Mouse (Mus musculus): Measurements from ENCODE around the gene Ppp2r5d. TPM values are rescaled to one million over a fixed set of nuclear protein-coding genes. Genes with fewer than 3 reads are reported as not detected.

The Ppp2r5d gene
- 91.7 and 93.2 TPM in 2 replicates for polyA plus RNA-seq (2015; fragmentation: Nextera tagmentation; extraction: Ambion mirVana)

DNA sequence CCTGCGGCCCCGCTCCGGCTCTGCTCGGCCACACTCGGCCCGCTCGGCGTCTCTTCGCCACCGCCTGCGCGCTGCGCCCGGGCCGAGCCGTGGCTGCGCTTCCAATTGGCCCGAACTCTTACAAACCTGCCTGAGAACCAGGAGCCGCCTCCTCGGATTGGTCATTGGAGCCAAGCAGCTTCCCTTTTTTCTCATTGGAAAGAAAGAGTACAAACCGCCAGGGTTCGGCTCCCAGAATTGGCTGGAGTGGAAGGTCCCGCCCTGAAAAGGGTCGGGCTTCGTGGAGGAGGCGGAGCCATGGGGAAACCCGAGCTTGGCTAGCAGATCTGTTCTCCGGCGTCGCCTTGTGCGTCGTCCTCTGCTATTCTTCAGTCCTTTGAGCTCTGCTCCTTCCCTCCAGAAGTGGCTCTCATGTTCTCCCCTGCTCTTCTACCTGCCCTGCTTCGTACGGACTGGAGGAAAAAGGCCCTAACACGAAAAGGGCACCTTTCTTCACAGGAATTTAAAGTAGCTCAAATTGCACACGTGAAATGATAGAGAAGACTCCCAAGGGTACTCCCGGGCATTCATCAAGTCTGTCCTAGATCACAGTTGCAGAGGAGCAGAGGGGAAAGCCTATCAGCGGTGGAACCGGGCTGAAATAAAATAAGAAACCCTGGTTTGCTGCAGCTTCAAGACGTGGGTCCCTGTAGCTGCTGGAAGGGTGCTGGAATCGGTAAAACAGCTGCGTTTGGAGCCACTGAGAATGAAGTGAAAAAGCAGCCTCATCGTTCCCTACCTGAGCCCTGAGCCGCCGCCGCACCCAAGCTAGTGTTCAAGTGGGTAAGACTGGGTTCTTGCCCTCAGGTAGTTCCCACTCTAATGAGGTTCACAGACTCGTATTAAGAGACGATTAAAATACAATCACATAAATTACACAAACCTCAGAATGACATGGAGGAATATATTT, at the start of gene Ppp2r5d:
Ppp2r5d (minus strand) TSS at position 225 of the 949 bp plus-strand sequence.
- ATAC-seq (ENCODE audit: insufficient number of reproducible peaks, low FRiP score, low TSS enrichment, low read depth): peak; percentile 93
- Histone ChIP-seq H3K27ac (replicated peaks) (peak within 1 kb of the TSS; percentile 91), H3K36me3 (0 out of 2 replicates have a peak, but pooled peaks cover under 1% of the 10 kb centered on the region), H3K9me3 (replicated peaks) (no peaks in the 10 kb centered on the region), H3K4me2 (replicated peaks) (peak within 1 kb of the TSS; percentile 67), H3K4me3 (replicated peaks) (peak within 1 kb of the TSS; percentile 97), H3K27me3 (no peaks in the 10 kb centered on the region), H3K4me1 (peaks cover 37% of the 10 kb centered on the region), H3K9ac (peak within 1 kb of the TSS; percentile 85)
- WGBS: under 1% methylated on average over 48 of the region's 48 CpGs

DNA sequence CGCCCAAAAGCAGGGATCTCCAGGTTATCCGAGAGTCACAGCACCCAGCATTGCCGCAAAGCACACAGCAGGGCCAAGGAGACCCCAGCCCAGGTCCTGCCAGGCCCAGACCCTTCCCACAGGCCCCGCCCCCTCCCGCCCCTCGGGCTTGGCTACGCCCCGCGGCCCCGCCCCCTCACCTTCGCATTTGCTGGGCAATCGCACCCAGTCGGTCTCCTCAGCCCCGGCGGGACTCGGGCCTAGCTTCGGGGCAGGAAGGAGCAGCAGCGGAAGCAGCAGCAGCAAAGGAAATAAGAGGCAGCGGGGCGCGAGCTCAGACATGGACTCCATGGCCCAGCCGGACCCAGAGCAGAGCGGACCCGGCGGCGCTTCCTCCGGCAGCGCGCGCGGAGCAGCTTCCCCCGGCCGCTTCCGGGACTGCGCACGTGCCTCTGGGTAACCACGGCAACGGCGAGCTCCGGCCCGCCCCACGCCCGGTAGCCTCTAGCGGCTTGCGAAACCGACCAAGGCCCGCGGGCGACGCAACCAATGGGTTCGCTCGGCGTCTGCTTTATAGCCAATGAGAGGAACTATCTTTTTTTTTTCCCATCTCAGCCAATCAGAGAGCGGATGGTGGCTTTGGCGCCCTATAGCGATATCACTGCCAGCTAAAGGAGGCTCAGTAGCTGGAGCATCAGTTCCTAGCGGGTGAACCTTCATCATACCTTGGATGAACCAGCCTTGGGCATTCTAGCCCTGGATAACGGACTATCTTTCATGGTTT, 47.1 kb upstream of the Ppp2r5d start, which contains the start of gene Cnpy3:
Cnpy3 (minus strand) TSS at position 421 of the 763 bp plus-strand sequence.
- H3K9me3 ChIP-seq (replicated peaks): no peaks in the 10 kb centered on the region
- ATAC-seq (ENCODE audit: insufficient number of reproducible peaks, low FRiP score, low TSS enrichment, low read depth): peak; percentile 99
- 0 out of 2 replicates have a peak, but pooled peaks cover 4% of the 10 kb centered on the region for H3K36me3 ChIP-seq
- WGBS: under 1% methylated on average over 58 of the region's 58 CpGs
- peak within 1 kb of the TSS; percentile 73 for H3K4me2 ChIP-seq (replicated peaks)
- peak within 1 kb of the TSS; percentile 80 for H3K4me3 ChIP-seq (replicated peaks)
- peaks cover 11% of the 10 kb centered on the region for H3K4me1 ChIP-seq
- H3K27ac ChIP-seq (replicated peaks): peak within 1 kb of the TSS; percentile 92
- peak within 1 kb of the TSS; percentile 57 for H3K9ac ChIP-seq
- no peaks in the 10 kb centered on the region for H3K27me3 ChIP-seq

DNA sequence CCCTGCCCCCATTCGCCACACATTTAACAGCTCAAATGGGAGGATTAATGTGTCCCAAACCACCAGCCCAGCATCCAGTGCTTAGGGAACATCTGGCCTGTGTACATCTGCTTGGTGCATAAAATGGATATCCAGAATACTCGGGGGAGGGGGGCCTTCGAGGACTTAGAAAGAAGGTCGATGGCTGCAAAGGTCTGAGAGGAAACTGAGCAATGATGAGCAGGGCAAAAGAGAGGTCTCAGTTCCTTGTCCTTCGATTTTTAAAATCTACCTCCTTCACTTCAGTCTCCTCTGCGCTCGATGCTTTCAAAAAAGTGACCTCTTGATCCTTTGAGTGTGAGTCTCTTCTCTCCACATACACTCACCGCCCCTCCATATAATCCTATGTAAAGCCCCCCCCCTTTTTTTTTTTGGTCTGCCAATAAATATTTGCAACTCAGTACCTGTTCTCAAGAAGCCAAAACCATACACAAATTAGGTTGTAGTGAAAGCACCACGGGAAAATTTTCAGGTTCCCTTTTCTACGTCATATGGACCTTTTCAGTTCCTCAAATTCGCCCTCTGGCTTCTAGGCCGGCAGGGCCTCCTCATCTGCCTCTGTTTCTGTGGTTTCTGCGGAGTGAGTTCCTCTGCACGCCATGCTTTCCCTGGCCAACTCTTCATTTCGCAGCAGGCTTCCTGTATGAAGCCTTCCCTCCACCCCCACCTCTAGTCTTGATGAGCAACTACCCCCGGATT, 46.3 kb upstream of the Ppp2r5d start:
- 20% methylated on average over 16 of the region's 16 CpGs for WGBS
- Histone ChIP-seq H3K9me3 (replicated peaks) (no peaks in the 10 kb centered on the region), H3K4me3 (replicated peaks) (peak overlapping the region; percentile 80), H3K36me3 (peaks cover 8% of the 10 kb centered on the region; the same call in 1 of the 2 replicates), H3K9ac (peak overlapping the region; percentile 57), H3K4me2 (replicated peaks) (peak overlapping the region; percentile 73), H3K27me3 (no peaks in the 10 kb centered on the region), H3K4me1 (peaks cover 11% of the 10 kb centered on the region), H3K27ac (replicated peaks) (peak overlapping the region; percentile 92)
- ATAC-seq (ENCODE audit: insufficient number of reproducible peaks, low FRiP score, low TSS enrichment, low read depth): peak; percentile 17; the same call in 1 of the 2 replicates

DNA sequence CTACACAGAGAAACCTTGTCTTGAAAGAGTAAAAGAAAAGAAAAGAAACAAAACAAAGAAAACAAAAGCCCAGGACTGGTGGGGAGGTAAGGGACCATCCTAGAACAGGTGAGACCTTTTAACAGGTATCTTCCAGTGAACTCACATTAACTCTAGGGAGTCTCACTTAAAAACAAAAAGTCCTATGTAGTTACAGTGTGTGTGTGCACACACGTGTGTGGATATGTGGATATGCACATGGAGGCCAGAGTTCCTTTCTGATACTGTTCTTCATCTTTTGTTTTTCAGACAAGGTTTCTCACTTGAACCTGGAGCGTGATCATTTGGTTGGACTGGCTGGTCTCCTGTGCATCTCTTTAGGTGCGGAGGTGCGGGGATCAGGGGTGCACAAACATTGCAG, 45.7 kb upstream of the Ppp2r5d start:
- no peak for ATAC-seq (ENCODE audit: insufficient number of reproducible peaks, low FRiP score, low TSS enrichment, low read depth)
- H3K4me1 ChIP-seq: peaks cover 11% of the 10 kb centered on the region
- peaks cover 8% of the 10 kb centered on the region; the same call in 1 of the 2 replicates for H3K36me3 ChIP-seq
- no peaks in the 10 kb centered on the region for H3K27me3 ChIP-seq
- WGBS: 89% methylated on average over 4 of the region's 4 CpGs
- no peaks in the 10 kb centered on the region for H3K9me3 ChIP-seq (replicated peaks)
- peak overlapping the region; percentile 73 for H3K4me2 ChIP-seq (replicated peaks)
- peak overlapping the region; percentile 92 for H3K27ac ChIP-seq (replicated peaks)
- peak overlapping the region; percentile 57 for H3K9ac ChIP-seq
- peak overlapping the region; percentile 80 for H3K4me3 ChIP-seq (replicated peaks)

DNA sequence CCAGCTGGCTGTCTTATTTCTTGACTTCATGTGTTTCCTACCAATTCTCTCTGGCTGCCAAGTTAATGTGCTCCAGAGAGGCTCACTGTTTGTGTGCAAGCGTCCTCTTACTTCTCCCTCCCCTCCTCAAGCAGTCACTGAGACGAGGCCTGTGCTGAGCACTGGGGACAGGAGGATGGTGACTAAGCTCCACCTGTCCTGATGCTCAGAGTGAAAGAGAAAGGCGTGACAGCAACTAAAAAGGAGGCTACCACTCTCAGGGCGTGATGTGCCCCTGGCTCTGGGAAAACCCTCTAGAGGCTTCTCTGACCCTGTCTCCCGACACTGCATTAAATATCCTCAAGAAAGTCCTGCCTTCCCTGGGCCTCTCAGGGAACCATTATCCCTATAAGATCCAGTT, 44.4 kb upstream of the Ppp2r5d start:
- Histone ChIP-seq H3K4me3 (replicated peaks) (no peak overlapping the region), H3K27ac (replicated peaks) (no peak overlapping the region), H3K27me3 (no peaks in the 10 kb centered on the region), H3K4me1 (peaks cover 11% of the 10 kb centered on the region), H3K9me3 (replicated peaks) (no peaks in the 10 kb centered on the region), H3K9ac (no peak overlapping the region), H3K36me3 (peaks cover 15% of the 10 kb centered on the region), H3K4me2 (replicated peaks) (no peak overlapping the region)
- 88% methylated on average over 5 of the region's 5 CpGs for WGBS
- ATAC-seq (ENCODE audit: insufficient number of reproducible peaks, low FRiP score, low TSS enrichment, low read depth): no peak

DNA sequence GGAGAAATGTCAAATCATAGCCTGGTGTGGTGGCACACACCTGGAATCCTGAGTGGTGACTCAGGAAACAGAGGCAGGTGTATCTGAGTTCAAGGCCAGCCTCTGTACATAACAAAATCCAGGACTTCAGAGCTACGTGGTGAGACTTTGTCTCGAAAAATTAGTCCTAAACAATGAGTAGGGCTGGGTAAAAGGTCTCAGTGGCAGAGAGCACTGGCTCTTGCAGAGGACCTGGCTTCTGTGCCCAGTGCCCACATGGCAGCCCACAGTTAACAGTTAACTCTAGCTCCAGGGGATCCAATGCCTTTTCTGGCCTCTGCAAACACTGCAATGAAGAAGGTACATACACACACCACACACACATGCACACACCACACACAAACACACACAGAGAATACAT, 42.9 kb upstream of the Ppp2r5d start:
- Histone ChIP-seq H3K4me2 (replicated peaks) (no peak overlapping the region), H3K36me3 (peaks cover 30% of the 10 kb centered on the region), H3K27me3 (no peaks in the 10 kb centered on the region), H3K4me3 (replicated peaks) (no peak overlapping the region), H3K27ac (replicated peaks) (no peak overlapping the region), H3K9ac (no peak overlapping the region), H3K9me3 (replicated peaks) (no peaks in the 10 kb centered on the region), H3K4me1 (peaks cover 11% of the 10 kb centered on the region)
- ATAC-seq (ENCODE audit: insufficient number of reproducible peaks, low FRiP score, low TSS enrichment, low read depth): no peak
- 92% methylated on average over 2 of the region's 2 CpGs for WGBS

DNA sequence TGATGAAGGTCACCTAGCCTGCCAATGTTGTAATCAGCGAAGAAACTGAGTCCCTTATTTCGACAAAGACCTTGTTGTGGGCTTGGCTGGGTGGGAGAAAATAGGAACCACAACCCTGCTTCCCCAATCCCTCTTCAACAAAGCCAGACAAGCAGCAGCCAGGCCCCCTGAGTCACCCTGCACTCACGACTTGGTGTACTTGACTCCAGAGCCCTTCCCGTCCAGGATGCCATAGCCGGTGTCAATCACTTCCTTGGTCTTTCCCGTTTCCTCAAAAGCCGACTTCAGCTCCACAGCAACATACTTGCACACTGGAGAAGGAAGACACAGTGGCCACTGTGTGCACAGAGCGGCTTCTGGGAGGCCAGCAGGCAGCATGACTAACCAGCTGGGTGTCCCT, 42.3 kb upstream of the Ppp2r5d start:
- Histone ChIP-seq H3K9ac (no peak overlapping the region), H3K9me3 (replicated peaks) (no peaks in the 10 kb centered on the region), H3K4me1 (peaks cover 7% of the 10 kb centered on the region), H3K4me2 (replicated peaks) (no peak overlapping the region), H3K27me3 (no peaks in the 10 kb centered on the region), H3K4me3 (replicated peaks) (no peak overlapping the region), H3K36me3 (peaks cover 32% of the 10 kb centered on the region), H3K27ac (replicated peaks) (no peak overlapping the region)
- ATAC-seq (ENCODE audit: insufficient number of reproducible peaks, low FRiP score, low TSS enrichment, low read depth): no peak
- WGBS: 74% methylated on average over 8 of the region's 8 CpGs

DNA sequence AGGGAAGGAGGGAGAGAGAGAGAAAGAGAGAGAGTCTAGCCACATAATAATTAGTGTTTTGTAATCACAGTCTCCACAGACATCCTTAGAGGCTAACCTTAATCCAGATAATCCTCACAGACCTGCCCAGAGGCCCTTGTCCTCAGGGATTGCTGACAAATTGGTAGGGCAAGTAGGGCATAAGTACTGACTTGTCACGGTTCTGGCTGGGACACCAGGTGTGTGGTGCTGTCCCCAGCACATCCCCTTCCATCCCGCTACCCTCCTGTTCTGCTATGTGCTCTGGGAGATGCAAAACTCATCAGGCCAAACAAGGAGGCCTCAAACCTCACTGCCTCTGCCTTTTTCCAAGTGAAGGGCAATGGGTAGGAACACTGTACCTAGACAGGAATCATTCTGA, 40.6 kb upstream of the Ppp2r5d start:
- no peak for ATAC-seq (ENCODE audit: insufficient number of reproducible peaks, low FRiP score, low TSS enrichment, low read depth)
- 59% methylated on average over 2 of the region's 2 CpGs for WGBS
- Histone ChIP-seq H3K9me3 (replicated peaks) (no peaks in the 10 kb centered on the region), H3K4me2 (replicated peaks) (no peak overlapping the region), H3K4me1 (peaks cover under 1% of the 10 kb centered on the region; the same call in 1 of the 2 replicates), H3K27me3 (no peaks in the 10 kb centered on the region), H3K27ac (replicated peaks) (no peak overlapping the region), H3K36me3 (peaks cover 36% of the 10 kb centered on the region), H3K9ac (no peak overlapping the region), H3K4me3 (replicated peaks) (no peak overlapping the region)

DNA sequence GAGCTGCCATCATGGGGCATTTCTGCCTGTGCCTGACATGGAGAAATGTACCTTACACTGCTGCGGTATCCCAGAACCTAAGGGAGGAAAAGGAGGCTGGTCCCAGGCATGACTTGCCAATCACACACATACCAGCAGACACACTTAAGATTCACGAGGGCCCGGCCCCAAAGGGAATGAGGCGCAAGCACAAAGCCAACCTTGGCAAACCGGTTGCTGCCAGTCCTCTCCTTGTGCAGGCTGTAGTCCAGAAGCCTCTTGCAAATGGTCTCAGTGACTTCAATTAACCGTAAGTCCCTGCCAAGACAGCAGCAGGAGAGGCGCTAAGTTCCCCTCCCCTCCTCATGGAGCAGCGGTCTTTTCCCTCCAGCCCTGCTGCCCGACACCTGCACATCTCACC, 38.1 kb upstream of the Ppp2r5d start:
- peaks cover 36% of the 10 kb centered on the region for H3K36me3 ChIP-seq
- H3K9me3 ChIP-seq (replicated peaks): no peaks in the 10 kb centered on the region
- no peak for ATAC-seq (ENCODE audit: insufficient number of reproducible peaks, low FRiP score, low TSS enrichment, low read depth)
- 84% methylated on average over 9 of the region's 9 CpGs for WGBS
- H3K9ac ChIP-seq: no peak overlapping the region
- H3K4me1 ChIP-seq: no peaks in the 10 kb centered on the region
- no peak overlapping the region for H3K4me3 ChIP-seq (replicated peaks)
- H3K4me2 ChIP-seq (replicated peaks): no peak overlapping the region
- H3K27me3 ChIP-seq: no peaks in the 10 kb centered on the region
- H3K27ac ChIP-seq (replicated peaks): no peak overlapping the region

DNA sequence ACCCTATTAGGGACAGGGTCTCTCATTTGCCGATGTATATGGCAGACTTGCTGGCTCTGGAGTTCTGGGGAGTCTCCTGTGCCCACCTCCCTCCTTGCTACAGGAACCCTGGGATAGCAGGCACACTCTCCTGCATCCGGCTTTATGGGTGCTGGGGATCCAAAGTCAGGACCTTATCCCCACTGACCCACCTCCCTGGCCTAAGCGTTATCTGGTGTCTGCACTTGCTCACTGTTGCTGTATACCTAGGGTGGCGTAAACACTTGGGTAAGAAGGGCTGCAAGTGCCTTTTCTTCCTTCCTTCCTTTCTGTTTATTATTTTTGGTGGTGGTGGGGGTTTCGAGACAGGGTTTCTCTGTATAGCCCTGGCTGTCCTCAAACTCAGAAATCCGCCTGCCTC, 36.4 kb upstream of the Ppp2r5d start:
- Histone ChIP-seq H3K4me1 (no peaks in the 10 kb centered on the region), H3K27me3 (no peaks in the 10 kb centered on the region), H3K4me2 (replicated peaks) (no peak overlapping the region), H3K9ac (no peak overlapping the region), H3K27ac (replicated peaks) (no peak overlapping the region), H3K4me3 (replicated peaks) (no peak overlapping the region), H3K9me3 (replicated peaks) (no peaks in the 10 kb centered on the region), H3K36me3 (peaks cover 36% of the 10 kb centered on the region)
- WGBS: 92% methylated on average over 6 of the region's 6 CpGs
- no peak for ATAC-seq (ENCODE audit: insufficient number of reproducible peaks, low FRiP score, low TSS enrichment, low read depth)
